Comparison of ENCODE assay signal across 8 mouse cellular contexts in the genomic region with DNA sequence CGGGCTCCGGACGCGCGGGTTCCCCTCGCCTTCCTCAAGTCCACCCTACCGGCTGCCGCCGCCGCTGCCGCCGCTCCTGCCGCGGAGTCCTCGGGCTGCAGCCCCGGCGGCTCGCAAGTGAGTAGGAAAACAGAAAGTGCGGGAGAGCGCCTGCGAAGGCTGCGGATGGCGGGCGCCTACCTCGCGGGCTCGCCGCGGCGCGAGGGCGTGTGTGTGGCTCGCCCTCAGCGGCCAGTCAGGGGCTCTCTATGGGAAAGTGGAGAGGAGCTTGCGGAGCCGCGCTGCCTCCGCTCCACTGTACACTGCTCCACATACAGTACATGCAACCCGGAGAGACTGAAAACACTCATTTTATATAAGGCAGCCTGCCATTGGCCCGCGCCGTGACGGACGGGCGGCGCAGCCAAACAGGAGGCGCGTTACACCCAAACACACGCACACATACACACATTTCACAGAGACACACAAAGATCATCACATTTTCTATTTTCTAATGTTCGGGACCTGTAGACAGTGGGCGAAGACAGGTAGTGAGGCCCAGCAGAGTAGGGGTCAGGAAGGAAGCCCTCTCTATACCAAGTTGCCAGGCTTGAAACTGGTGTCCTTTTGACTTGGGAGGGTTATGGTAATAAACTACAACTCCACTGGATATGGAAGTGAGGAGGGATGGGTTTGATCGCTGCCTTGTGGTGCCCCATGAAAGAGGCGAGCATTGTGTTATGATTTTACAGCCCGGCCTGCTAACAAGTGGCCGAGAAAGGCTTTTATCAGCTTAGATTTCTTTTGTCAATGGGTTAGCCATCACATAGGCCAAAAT. TPM values are rescaled to one million over a fixed set of nuclear protein-coding genes. Genes with fewer than 3 reads are reported as not detected.
DNase-seq lines count a peak whose midpoint lies in the region; ATAC-seq and TF ChIP-seq lines count a peak whose summit lies in the region.

A gene (minus strand): TSS at position 329 of the 817 bp plus-strand sequence.

- H3K36me3 ChIP-seq in ES-Bruce4 (ENCODE audit: control insufficient read depth, insufficient read depth, low read length, poor library complexity, severe bottlenecking), result no peaks in the 10 kb centered on the region
- H3K36me3 ChIP-seq in forebrain, embryonic 13.5 days (ENCODE audit: poor library complexity, severe bottlenecking), result no peaks in the 10 kb centered on the region
- H3K36me3 ChIP-seq in liver, postnatal 0 days (replicated peaks; ENCODE audit: insufficient read depth, low read length), result no peaks in the 10 kb centered on the region
- no peaks in the 10 kb centered on the region for H3K36me3 ChIP-seq in neural tube, embryonic 14.5 days (ENCODE audit: control insufficient read depth, insufficient read depth, low read length)

- intact Hi-C loops in heart, postnatal 10 days (cut with DNase I), result loop anchor here (5.0 kb wide), 1 partner anchor 70 kb away; no protein-coding TSS in a partner anchor

- DNase-seq in heart, postnatal 10 days, result peak; percentile 98 to 99
- peak; percentile 75 for DNase-seq in large intestine, adult 2 months (ENCODE audit: low read depth, low spot score)
- peak; percentile 93 for DNase-seq in liver, postnatal 0 days
- DNase-seq in testis, postnatal 10 days (ENCODE audit: low spot score), result peak; percentile 94

- no peaks in the 10 kb centered on the region for H3K9me3 ChIP-seq in ES-Bruce4 (replicated peaks; ENCODE audit: control insufficient read depth, insufficient read depth, low read length, poor library complexity, severe bottlenecking)
- no peaks in the 10 kb centered on the region for H3K9me3 ChIP-seq in forebrain, embryonic 13.5 days (replicated peaks)
- no peaks in the 10 kb centered on the region for H3K9me3 ChIP-seq in liver, postnatal 0 days (ENCODE audit: low read length)
- H3K9me3 ChIP-seq in neural tube, embryonic 14.5 days (ENCODE audit: control insufficient read depth, low read length), result no peaks in the 10 kb centered on the region

- H3K27ac ChIP-seq in ES-Bruce4 (ENCODE audit: insufficient read depth, low read length), result peak within 1 kb of the TSS; percentile 35; the same call in 1 of the 2 replicates
- H3K27ac ChIP-seq in forebrain, embryonic 13.5 days, result peak within 1 kb of the TSS; percentile 98
- peak within 1 kb of the TSS; percentile 91 for H3K27ac ChIP-seq in liver, postnatal 0 days (ENCODE audit: low read depth)
- H3K27ac ChIP-seq in neural tube, embryonic 14.5 days (ENCODE audit: low read depth, low read length), result peak within 1 kb of the TSS; percentile 88

- peak; percentile 95 for ATAC-seq in cerebellum, adult (ENCODE audit: insufficient number of reproducible peaks, low FRiP score, low TSS enrichment)
- peak; percentile 99 for ATAC-seq in forebrain, embryonic 13.5 days
- ATAC-seq in liver, postnatal 0 days, result peak; percentile 93
- peak; percentile 98 for ATAC-seq in neural tube, embryonic 14.5 days (ENCODE audit: low read depth)

- peak within 1 kb of the TSS; percentile 99 for H3K9ac ChIP-seq in ES-Bruce4 (ENCODE audit: low read depth, poor library complexity, severe bottlenecking)
- H3K9ac ChIP-seq in forebrain, embryonic 13.5 days, result peak within 1 kb of the TSS; percentile 94
- H3K9ac ChIP-seq in liver, postnatal 0 days (replicated peaks), result peak within 1 kb of the TSS; percentile 91
- peak within 1 kb of the TSS; percentile 74 for H3K9ac ChIP-seq in neural tube, embryonic 14.5 days (replicated peaks; ENCODE audit: low read depth, low read length)

- no peak for TF ChIP-seq CTCF in ES-Bruce4 (IDR thresholded peaks at IDR 0.05; ENCODE audit: low read depth, low read length)
- no peak for TF ChIP-seq CTCF in liver, postnatal 0 days (IDR thresholded peaks at IDR 0.05; ENCODE audit: low read depth)

- H3K4me3 ChIP-seq in ES-Bruce4 (ENCODE audit: low read depth, low read length), result peak within 1 kb of the TSS; percentile 78
- H3K4me3 ChIP-seq in forebrain, embryonic 13.5 days, result peak within 1 kb of the TSS; percentile 93
- H3K4me3 ChIP-seq in liver, postnatal 0 days (ENCODE audit: low read depth, low read length), result peak within 1 kb of the TSS; percentile 89
- H3K4me3 ChIP-seq in neural tube, embryonic 14.5 days (ENCODE audit: low read depth, low read length), result peak within 1 kb of the TSS; percentile 88

- no peaks in the 10 kb centered on the region for H3K4me1 ChIP-seq in ES-Bruce4 (ENCODE audit: control insufficient read depth, insufficient read depth, low read length)
- H3K4me1 ChIP-seq in forebrain, embryonic 13.5 days, result peaks cover 12% of the 10 kb centered on the region
- H3K4me1 ChIP-seq in liver, postnatal 0 days (ENCODE audit: insufficient read depth), result peaks cover 6% of the 10 kb centered on the region; the same call in 1 of the 2 replicates
- H3K4me1 ChIP-seq in neural tube, embryonic 14.5 days (ENCODE audit: control insufficient read depth, insufficient read depth, low read length), result peaks cover 8% of the 10 kb centered on the region; the same call in 1 of the 2 replicates

- H3K4me2 ChIP-seq in forebrain, embryonic 13.5 days, result peak within 1 kb of the TSS; percentile 91
- H3K4me2 ChIP-seq in liver, postnatal 0 days (ENCODE audit: low read depth, low read length), result peak within 1 kb of the TSS; percentile 100
- H3K4me2 ChIP-seq in neural tube, embryonic 14.5 days (ENCODE audit: low read depth, low read length), result peak within 1 kb of the TSS; percentile 98

- no peaks in the 10 kb centered on the region for H3K27me3 ChIP-seq in ES-Bruce4 (ENCODE audit: control insufficient read depth, insufficient read depth, low read length, poor library complexity, severe bottlenecking)
- H3K27me3 ChIP-seq in forebrain, embryonic 13.5 days, result no peaks in the 10 kb centered on the region
- H3K27me3 ChIP-seq in liver, postnatal 0 days (ENCODE audit: insufficient read depth, low read length), result no peaks in the 10 kb centered on the region
- H3K27me3 ChIP-seq in neural tube, embryonic 14.5 days (ENCODE audit: control insufficient read depth, insufficient read depth, low read length), result no peaks in the 10 kb centered on the region

- under 1% methylated on average over 54 of the region's 55 CpGs for WGBS in forebrain, embryonic 13.5 days
- WGBS in large intestine, adult 2 months, result 1% methylated on average over 55 of the region's 55 CpGs
- WGBS in liver, postnatal 0 days (ENCODE audit: insufficient replicate concordance), result under 1% methylated on average over 51 of the region's 55 CpGs
- under 1% methylated on average over 49 of the region's 55 CpGs for WGBS in neural tube, embryonic 14.5 days

- TF ChIP-seq POLR2A in ES-Bruce4 (IDR thresholded peaks at IDR 0.05; ENCODE audit: insufficient read depth, low read length), result no peak

- TF ChIP-seq EP300 in ES-Bruce4 (IDR thresholded peaks at IDR 0.05; ENCODE audit: insufficient read depth, low read depth, low read length), result no peak
- TF ChIP-seq EP300 in liver, postnatal 0 days (IDR thresholded peaks at IDR 0.05; ENCODE audit: low read depth), result no peak

RNA-seq across cellular contexts. Expression of the gene that starts here (rescaled TPM):
- polyA plus RNA-seq in ES-Bruce4 (2011; ENCODE audit: insufficient read depth, insufficient read length, low read depth, missing spikeins), result 107 and 116 TPM in 2 replicates
- polyA plus RNA-seq in forebrain, embryonic 13.5 days (2015; fragmentation: Nextera tagmentation; extraction: Ambion mirVana), result 42.8 and 48.8 TPM in 2 replicates
- 10 to 100 TPM; 17.3 to 18.9 TPM for total RNA-seq in heart, postnatal 10 days (2021)
- 1.6 and 2.6 TPM in 2 replicates for polyA plus RNA-seq in large intestine, adult 2 months (2012; rRNA removed)
- polyA plus RNA-seq in liver, postnatal 0 days (2015; fragmentation: Nextera tagmentation; extraction: Ambion mirVana), result 6.5 and 7.9 TPM in 2 replicates
- polyA plus RNA-seq in neural tube, embryonic 14.5 days (2014; fragmentation: Nextera tagmentation; extraction: Ambion mirVana), result 12.4 and 17.7 TPM in 2 replicates

Comparison
In these comparisons a context has a peak if more than half of its experiments do, and no peak if none do; other contexts are left out.
1. Peak in every context shown above with its lines: DNase-seq, ATAC-seq, H3K4me3 ChIP-seq and H3K27ac ChIP-seq.
2. H3K27ac ChIP-seq: peak in every context shown above with its lines; median percentile 98 in forebrain, embryonic 13.5 days; 91 in liver, postnatal 0 days; 88 in neural tube, embryonic 14.5 days; 35 in ES-Bruce4.